Mouse (Mus musculus) hindbrain, embryonic 13.5 days (tissue): ENCODE measurements around the gene Wnk1. TPM values are rescaled to one million over a fixed set of nuclear protein-coding genes. Genes with fewer than 3 reads are reported as not detected.

Source experiments
- microRNA counts: library from miRNA; unstranded; fragments of <30 nt; microRNA quantifications from one replicate; lab custom pipeline; 2016
- microRNA-seq: library from miRNA; unstranded; fragments of <30 nt; microRNA quantifications from one replicate; pipeline ENCODE4, GENCODE M21; 2016
- polyA plus RNA-seq: library from polyadenylated mRNA; unstranded; fragments of >200 nt; fragmentation: Nextera tagmentation; extraction: Ambion mirVana; gene quantifications from 2 replicates; pipeline ENCODE4 v1.2.1, GENCODE M21; 2015

The Wnk1 gene
- polyA plus RNA-seq, 1 experiment from 2014 or later, result 56.5 TPM

MicroRNA genes within 50 kb of the gene (microRNA counts, 519-probe panel; counts per million panel counts)
- 51.3 counts per million for microRNA mmu-miR-706 (lab: Ali Mortazavi, UCI)

Small RNAs within 50 kb of the gene (microRNA-seq; reads per million reads assigned to microRNA genes)
- gene Mir706, result not detected

Other genes starting within 250 kb of the Wnk1 start
- 44.3 and 44.9 TPM in 2 replicates for gene Erc1, start 190.5 kb downstream of the Wnk1 start, polyA plus RNA-seq
- gene Rad52, start 136.0 kb downstream of the Wnk1 start, polyA plus RNA-seq, result 25.7 and 26.5 TPM in 2 replicates
- gene Ninj2, start 54.7 kb upstream of the Wnk1 start, polyA plus RNA-seq, result not detected in 2 replicates